Mouse (Mus musculus) heart, adult 2 months (tissue): ENCODE measurements around the gene Syk. TPM values are rescaled to one million over a fixed set of nuclear protein-coding genes. Genes with fewer than 3 reads are reported as not detected.

Experiments used
- DNase-seq, 2 experiments: peaks; one replicate each; pipeline ENCODE4 v3.0.0; 2021
- H3K27ac ChIP-seq: fragments of 200-600 bp; 2 replicates; pipeline ENCODE4 v1.8.1; 2022
- H3K27me3 ChIP-seq: fragments of 200-500 bp; 2 replicates; pipeline ENCODE4 v1.6.1; 2012; ENCODE audit warnings: mild to moderate bottlenecking, low read length, inconsistent platforms, mixed read lengths; ENCODE audit not compliant: control insufficient read depth, insufficient read depth
- H3K36me3 ChIP-seq: fragments of 200-500 bp; 2 replicates; pipeline ENCODE4 v1.6.1; 2012; ENCODE audit warnings: low read length, inconsistent platforms; ENCODE audit not compliant: control insufficient read depth, insufficient read depth
- H3K4me1 ChIP-seq: fragments of 200-500 bp; 2 replicates; pipeline ENCODE4 v1.6.1; 2011; ENCODE audit warnings: low read length; ENCODE audit not compliant: control insufficient read depth, insufficient read depth
- H3K4me3 ChIP-seq: fragments of 200-600 bp; 2 replicates; pipeline ENCODE4 v1.8.1; 2022
- H3K79me2 ChIP-seq: fragments of 200-500 bp; replicated peaks from 2 replicates; pipeline ENCODE4 v1.6.1; 2012; ENCODE audit warnings: mild to moderate bottlenecking, inconsistent platforms, low read length, moderate library complexity, mixed read lengths; ENCODE audit not compliant: control insufficient read depth, insufficient read depth
- H3K9ac ChIP-seq: fragments of 200-500 bp; 2 replicates; pipeline ENCODE4 v1.6.1; 2012; ENCODE audit warnings: low read depth, mild to moderate bottlenecking, control low read depth, inconsistent platforms, low read length, mixed read lengths
- CTCF ChIP-seq: fragments of 200-600 bp; IDR thresholded peaks from 2 replicates; pipeline ENCODE4 v1.8.1; 2022; ENCODE audit warnings: antibody characterized with exemption, mild to moderate bottlenecking, moderate library complexity
- EP300 ChIP-seq: fragments of 200-500 bp; IDR thresholded peaks from 2 replicates; pipeline ENCODE4 v1.6.1; 2011; ENCODE audit warnings: low read depth, low read length, control low read depth; ENCODE audit not compliant: insufficient read depth
- POLR2A ChIP-seq: fragments of 200-500 bp; IDR thresholded peaks from 2 replicates; pipeline ENCODE4 v1.6.1; 2011; ENCODE audit warnings: mild to moderate bottlenecking, low read depth, low read length, control low read depth; ENCODE audit not compliant: insufficient read depth
- WGBS: fragments of 180-500 bp; shearing (Covaris S2); methylation state at CpG from one replicate; pipeline ENCODE4 v1.1.7; 2018; 5-methylcytosine and 5-hydroxymethylcytosine counted together
- intact Hi-C: fragments of 180-260 bp; cut with DNase I; formaldehyde crosslinking; loops from one replicate; pipeline ENCODE4 v1.15.1; 2025
- polyA plus RNA-seq: library from polyadenylated mRNA; depleted of rRNA; stranded (reverse); fragments of >200 nt; gene quantifications from 2 replicates; pipeline ENCODE4 v1.2.3, GENCODE M21; 2012
- total RNA-seq, 2 experiments: library from RNA; stranded (reverse); gene quantifications; 2 replicates each; pipeline ENCODE4 v1.2.3; 2021

The Syk gene
- total and polyA plus RNA-seq, 3 experiments, result 14.0 to 17.6 (median 16.0) TPM

- DNase-seq, result no peak
- H3K27ac ChIP-seq, result no peak overlapping the region
- TF ChIP-seq CTCF (peak; percentile 45), POLR2A (no peak), EP300 (no peak)
- H3K9ac ChIP-seq, result no peak overlapping the region
- 64% methylated on average over 3 of the region's 3 CpGs for WGBS
- no peak overlapping the region for H3K4me3 ChIP-seq
- no peaks in the 10 kb centered on the region for H3K27me3 ChIP-seq
- no peaks in the 10 kb centered on the region for H3K36me3 ChIP-seq
- H3K4me1 ChIP-seq, result no peaks in the 10 kb centered on the region
- no peaks in the 10 kb centered on the region for H3K79me2 ChIP-seq
- intact Hi-C loops, result no loop called here
These were observed 86.9 kb downstream of the Syk start for GRCm38 (mm10) chr13:52669889-52670288.

GRCm38 (mm10) chr13:52673272-52673671 is 90.3 kb downstream of the Syk start:
- H3K36me3 ChIP-seq, result no peaks in the 10 kb centered on the region
- intact Hi-C loops, result no loop called here
- H3K4me3 ChIP-seq, result no peak overlapping the region
- no peaks in the 10 kb centered on the region for H3K79me2 ChIP-seq
- no peak overlapping the region for H3K27ac ChIP-seq
- WGBS, result 48% methylated on average over 4 of the region's 4 CpGs
- TF ChIP-seq CTCF (no peak), POLR2A (no peak), EP300 (no peak)
- no peaks in the 10 kb centered on the region for H3K4me1 ChIP-seq
- H3K9ac ChIP-seq, result no peak overlapping the region
- no peaks in the 10 kb centered on the region for H3K27me3 ChIP-seq
- no peak for DNase-seq

DNA sequence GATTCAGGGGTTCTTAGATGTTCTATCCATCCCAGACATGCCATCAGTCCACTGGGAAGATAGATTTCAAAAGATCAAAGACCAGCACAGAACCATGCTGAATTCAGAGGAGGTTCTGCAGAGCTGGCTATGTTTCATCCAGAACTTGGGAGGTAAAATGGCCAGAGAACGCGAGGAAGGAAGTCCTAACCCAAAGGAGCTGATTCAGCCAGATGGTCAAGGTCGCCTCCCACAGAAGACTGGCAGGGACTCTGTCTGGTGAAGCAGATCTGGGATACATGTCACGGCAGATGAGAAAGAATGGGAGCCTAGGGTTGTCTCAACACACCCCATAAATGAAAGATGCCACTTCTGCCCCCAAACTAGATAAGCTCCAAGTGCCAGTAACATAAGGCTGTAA is 90.9 kb downstream of the Syk start:
- Histone ChIP-seq H3K4me3 (no peak overlapping the region), H3K4me1 (no peaks in the 10 kb centered on the region), H3K9ac (no peak overlapping the region), H3K79me2 (no peaks in the 10 kb centered on the region), H3K27me3 (no peaks in the 10 kb centered on the region), H3K36me3 (no peaks in the 10 kb centered on the region), H3K27ac (no peak overlapping the region)
- intact Hi-C loops, result no loop called here
- WGBS, result 43% methylated on average over 4 of the region's 4 CpGs
- DNase-seq, result no peak
- no peak for TF ChIP-seq POLR2A
- TF ChIP-seq CTCF, result no peak
- TF ChIP-seq EP300, result no peak

GRCm38 (mm10) chr13:52674839-52675238 is 91.9 kb downstream of the Syk start:
- no peak for DNase-seq
- intact Hi-C loops, result no loop called here
- 35% methylated on average over 12 of the region's 12 CpGs for WGBS

GRCm38 (mm10) chr13:52675526-52676294 is 92.7 kb downstream of the Syk start:
- Histone ChIP-seq H3K27ac (no peak overlapping the region), H3K4me1 (no peaks in the 10 kb centered on the region), H3K36me3 (no peaks in the 10 kb centered on the region), H3K4me3 (no peak overlapping the region), H3K79me2 (no peaks in the 10 kb centered on the region), H3K9ac (no peak overlapping the region), H3K27me3 (no peaks in the 10 kb centered on the region)
- TF ChIP-seq POLR2A, result no peak
- no peak for TF ChIP-seq EP300
- no peak for TF ChIP-seq CTCF
- WGBS, result 85% methylated on average over 8 of the region's 8 CpGs
- intact Hi-C loops, result no loop called here
- no peak for DNase-seq

More at GRCm38 (mm10) chr13:52674839-52675238, 91.9 kb downstream of the Syk start:
- no peaks in the 10 kb centered on the region for H3K4me1 ChIP-seq
- TF ChIP-seq CTCF, result no peak
- TF ChIP-seq EP300, result no peak
- no peak for TF ChIP-seq POLR2A
- H3K27me3 ChIP-seq, result no peaks in the 10 kb centered on the region
- H3K27ac ChIP-seq, result no peak overlapping the region
- no peaks in the 10 kb centered on the region for H3K36me3 ChIP-seq
- H3K4me3 ChIP-seq, result no peak overlapping the region
- no peaks in the 10 kb centered on the region for H3K79me2 ChIP-seq
- no peak overlapping the region for H3K9ac ChIP-seq

DNA sequence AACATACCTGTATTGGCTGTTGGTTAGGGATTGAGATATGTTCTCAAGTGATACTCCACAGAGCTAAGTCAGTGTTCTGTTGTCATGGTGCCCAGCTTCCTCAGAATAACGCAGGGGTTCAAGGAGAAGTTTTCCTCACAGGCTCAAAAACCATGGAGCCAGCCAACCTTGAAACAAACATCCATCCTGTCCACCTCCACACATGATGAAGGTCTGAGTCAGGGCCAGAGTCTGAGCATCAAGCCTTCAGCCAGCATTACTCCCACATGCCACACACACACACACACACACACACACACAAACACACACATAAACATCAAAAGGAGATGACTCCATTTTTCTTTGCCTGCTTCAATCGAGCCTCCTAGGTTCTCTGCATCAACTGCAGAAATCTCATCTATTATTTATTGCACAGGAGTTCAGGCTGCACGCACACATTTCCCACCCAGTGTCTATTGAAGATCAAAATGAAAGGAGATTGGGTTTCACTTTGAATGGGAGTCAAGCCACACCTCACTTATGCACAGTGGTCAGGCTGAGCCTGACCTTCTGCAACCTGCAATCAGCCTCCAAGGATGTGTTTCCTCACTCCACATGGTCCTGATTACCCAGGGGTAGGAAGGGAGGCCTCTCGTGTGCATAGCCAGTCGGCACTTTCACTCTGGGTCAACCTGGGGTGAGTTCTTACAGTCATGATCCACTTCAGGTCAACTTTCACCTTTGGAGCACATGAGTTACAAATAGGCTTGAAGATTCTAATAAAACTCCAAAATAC is 93.9 kb downstream of the Syk start:
- Histone ChIP-seq H3K27ac (no peak overlapping the region), H3K4me3 (no peak overlapping the region), H3K9ac (no peak overlapping the region), H3K27me3 (no peaks in the 10 kb centered on the region), H3K36me3 (no peaks in the 10 kb centered on the region), H3K4me1 (no peaks in the 10 kb centered on the region), H3K79me2 (no peaks in the 10 kb centered on the region)
- DNase-seq, result no peak
- intact Hi-C loops, result no loop called here
- WGBS, result 72% methylated on average over 5 of the region's 5 CpGs
- TF ChIP-seq EP300 (no peak), POLR2A (no peak), CTCF (no peak)
